18 mouse cellular contexts compared by ENCODE assay signal in genomic region chr5:134632841-134633240, GRCm38 (mm10). TPM values are rescaled to one million over a fixed set of nuclear protein-coding genes. Genes with fewer than 3 reads are reported as not detected.
DNase-seq lines count a peak whose midpoint lies in the region; TF ChIP-seq lines count a peak whose summit lies in the region.
"Had no signal": no experiment of that assay in that cellular context is flagged by ENCODE, and none has a peak within 500 bp of the region (broad histone marks: within the 10 kb centered on the region; RNA-seq: fewer than 3 reads in every experiment).

No protein-coding gene starts in this region.

- TF ChIP-seq POLR2A in myocyte (IDR thresholded peaks at IDR 0.05; ENCODE audit: insufficient read length, low read depth): no peak

- no peaks in the 10 kb centered on the region for H3K27me3 ChIP-seq in myocyte (ENCODE audit: control insufficient read depth, insufficient read depth, insufficient read length)
- H3K27me3 ChIP-seq: embryonic facial prominence, embryonic 12.5 days had no signal

- peak overlapping the region; percentile 0 for H3K4me2 ChIP-seq in myocyte (ENCODE audit: low read depth)
- H3K4me2 ChIP-seq: embryonic facial prominence, embryonic 12.5 days had no signal

- no peak for TF ChIP-seq CTCF in gastrocnemius, adult 2 months (IDR thresholded peaks at IDR 0.05)

- no peak overlapping the region; the same call in 1 of the 2 replicates for H3K4me3 ChIP-seq in gastrocnemius, adult 2 months
- no peak overlapping the region for H3K4me3 ChIP-seq in myocyte
- H3K4me3 ChIP-seq: embryonic facial prominence, embryonic 10.5 days; embryonic facial prominence, embryonic 12.5 days had no signal

- H3K36me3 ChIP-seq in myocyte (ENCODE audit: control insufficient read depth, insufficient read depth): peaks cover 27% of the 10 kb centered on the region

- DNase-seq in gastrocnemius, adult 2 months: no peak
- no peak for DNase-seq in gastrocnemius, adult 8-10 months (ENCODE audit: low spot score in 2 of 2)
- DNase-seq in Muller cell, postnatal 12 days (ENCODE audit: inconsistent ontology term): peak; percentile 25
- peak; percentile 79 for DNase-seq in R1 (ENCODE audit: low read depth, low spot score)
- DNase-seq in left cerebral cortex, adult 18-20 months (ENCODE audit: low spot score in 2 of 2): no peak
- no peak for DNase-seq in adrenal gland, postnatal 14 days
- DNase-seq in left cerebral cortex, adult 8-10 months (ENCODE audit: low spot score in 2 of 2): no peak
- DNase-seq: adrenal gland, adult 8-10 months; adrenal gland, postnatal 25 days; cerebellum, adult 11 months; cerebellum, adult 18-20 months; cerebellum, adult 8-10 months; cerebellum, adult 9-11 months; cerebellum, postnatal 25 days; forebrain, postnatal 0 days had no signal

- H3K27ac ChIP-seq in gastrocnemius, adult 2 months: peak overlapping the region; percentile 24; the same call in 1 of the 2 replicates
- H3K27ac ChIP-seq: embryonic facial prominence, embryonic 10.5 days; embryonic facial prominence, embryonic 12.5 days had no signal

- intact Hi-C loops in gastrocnemius, adult 2 months (cut with DNase I): no loop called here

- peaks cover 100% of the 10 kb centered on the region for H3K79me2 ChIP-seq in myocyte (ENCODE audit: control insufficient read depth, insufficient read depth)

- H3ac ChIP-seq in myocyte (ENCODE audit: control insufficient read depth, insufficient read length): no peak overlapping the region

TF ChIP-seq in myocyte, 11 proteins besides CTCF, POLR2A, EP300 and RAD21:
- TF ChIP-seq TCF12 (IDR thresholded peaks at IDR 0.05; ENCODE audit: insufficient read depth, poor library complexity, severe bottlenecking) (no peak), POLR2AphosphoS2 (IDR thresholded peaks at IDR 0.05; ENCODE audit: insufficient read length, low read depth) (no peak), SRF (IDR thresholded peaks at IDR 0.05; ENCODE audit: control insufficient read depth, insufficient read length, low read depth) (no peak), CEBPB (IDR thresholded peaks at IDR 0.05; ENCODE audit: insufficient read depth, poor library complexity, severe bottlenecking) (no peak), TCF3 (IDR thresholded peaks at IDR 0.05; ENCODE audit: insufficient read length, low read depth) (no peak), MYOG (IDR thresholded peaks at IDR 0.05; ENCODE audit: control insufficient read depth in 1 of 3, insufficient read depth in 1 of 3, insufficient read length in 2 of 3, low read depth in 2 of 3) (no peak), MYOD1 (IDR thresholded peaks at IDR 0.05; ENCODE audit: control insufficient read depth in 1 of 3, insufficient read length in 2 of 3, low read depth in 2 of 3) (no peak), USF1 (IDR thresholded peaks at IDR 0.05; ENCODE audit: low read depth) (no peak), E2F4 (IDR thresholded peaks at IDR 0.05; ENCODE audit: insufficient read depth) (no peak), REST (IDR thresholded peaks at IDR 0.05; ENCODE audit: insufficient read depth, insufficient read length) (no peak), MAX (IDR thresholded peaks at IDR 0.05; ENCODE audit: low read depth) (no peak)
TF ChIP-seq in myocyte: peak in this region for 0.

RNA-seq across cellular contexts. Expression of gene Eif4h, which starts 6.4 kb away (rescaled TPM):
- total RNA-seq in gastrocnemius, adult 2 months (2021): 100 to 1,000 TPM in 1 of 2 experiments, 10 to 100 TPM in 1; 92.2 to 105 TPM
- 10 to 100 TPM; 85.4 to 90.6 (median 87.9) TPM for total RNA-seq in gastrocnemius, adult 8-10 months (2022)
- 293 TPM for polyA plus RNA-seq in myocyte (2012; fragmentation: generic; extraction: Trizol)
- total RNA-seq in left cerebral cortex, adult 18-20 months (2021): 100 to 1,000 TPM; 322 to 329 TPM
- total RNA-seq in adrenal gland, postnatal 14 days (2021): 277 and 309 TPM in 2 replicates
- 100 to 1,000 TPM; 311 to 328 (median 321) TPM for total RNA-seq in left cerebral cortex, adult 8-10 months (2022)

RNA-seq across cellular contexts. Expression of gene Lat2, which starts 18.0 kb away (rescaled TPM):
- total RNA-seq in gastrocnemius, adult 2 months (2021): 1 to 10 TPM in 1 of 2 experiments, under 1 TPM in 1; 0.87 to 1.2 TPM
- 1 to 10 TPM in 1 of 4 experiments, under 1 TPM in 2, not detected in 1; 0.59 to 1.9 (median 0.88) TPM for total RNA-seq in gastrocnemius, adult 8-10 months (2022)
- polyA plus RNA-seq in myocyte (2012; fragmentation: generic; extraction: Trizol): 0.59 TPM
- 1 to 10 TPM; 1.6 to 3.3 TPM for total RNA-seq in left cerebral cortex, adult 18-20 months (2021)
- total RNA-seq in adrenal gland, postnatal 14 days (2021): 2.2 and 7.1 TPM in 2 replicates
- total RNA-seq in left cerebral cortex, adult 8-10 months (2022): 10 to 100 TPM in 2 of 4 experiments, 1 to 10 TPM in 2; 2.3 to 10.9 (median 6.9) TPM

RNA-seq across cellular contexts. Expression of gene Rfc2, which starts 51.7 kb away (rescaled TPM):
- total RNA-seq in gastrocnemius, adult 2 months (2021): 10 to 100 TPM; 18.3 to 19.8 TPM
- total RNA-seq in gastrocnemius, adult 8-10 months (2022): 10 to 100 TPM; 16.0 to 23.8 (median 19.5) TPM
- 69.3 TPM for polyA plus RNA-seq in myocyte (2012; fragmentation: generic; extraction: Trizol)
- total RNA-seq in left cerebral cortex, adult 18-20 months (2021): 10 to 100 TPM; 54.9 to 64.6 TPM
- total RNA-seq in adrenal gland, postnatal 14 days (2021): 47.2 and 51.2 TPM in 2 replicates
- 10 to 100 TPM; 54.0 to 67.3 (median 60.3) TPM for total RNA-seq in left cerebral cortex, adult 8-10 months (2022)

RNA-seq across cellular contexts. Expression of gene Limk1, which starts 55.6 kb away (rescaled TPM):
- 1 to 10 TPM; 1.5 to 2.2 TPM for total RNA-seq in gastrocnemius, adult 2 months (2021)
- 1 to 10 TPM in 2 of 4 experiments, under 1 TPM in 2; 0.92 to 1.5 (median 1.2) TPM for total RNA-seq in gastrocnemius, adult 8-10 months (2022)
- polyA plus RNA-seq in myocyte (2012; fragmentation: generic; extraction: Trizol): 22.3 TPM
- 10 to 100 TPM; 59.8 to 63.7 TPM for total RNA-seq in left cerebral cortex, adult 18-20 months (2021)
- 17.9 and 23.7 TPM in 2 replicates for total RNA-seq in adrenal gland, postnatal 14 days (2021)
- 10 to 100 TPM; 58.8 to 65.9 (median 63.1) TPM for total RNA-seq in left cerebral cortex, adult 8-10 months (2022)

Comparison
In these comparisons a context has a peak if more than half of its experiments do, and no peak if none do; other contexts are left out.
1. DNase-seq: peak in Muller cell, postnatal 12 days (single experiment) and R1 (single experiment); none in gastrocnemius, adult 2 months (single experiment), gastrocnemius, adult 8-10 months (0 of 2), left cerebral cortex, adult 18-20 months (0 of 2), adrenal gland, postnatal 14 days (single experiment) and left cerebral cortex, adult 8-10 months (0 of 2).